Mouse (Mus musculus): ENCODE results near the gene Pim1.
A peak's percentile ranks its signal among the peaks of the same experiment; 100 is the strongest.
"Not testable (repeated sequence)": the region's sequence is repeated elsewhere in the genome, so short reads cannot be mapped to it uniquely, and the experiment has no call there.

Pim1 gene

GRCm38 (mm10) chr17:29490713-29491581 is at the start of gene Pim1:
TSS of gene Pim1 (plus strand) at chr17:29490753.
- no peaks in the 10 kb centered on the region for H3K27me3 ChIP-seq (ENCODE audit: control insufficient read depth, insufficient read depth, low read length, poor library complexity, severe bottlenecking)
- DNase-seq (ENCODE audit: low read depth, low spot score), result peak; percentile 66
- H3K36me3 ChIP-seq (ENCODE audit: control insufficient read depth, insufficient read depth, low read length, poor library complexity, severe bottlenecking), result peaks cover 9% of the 10 kb centered on the region; the same call in 1 of the 2 replicates

GRCm38 (mm10) chr17:29441562-29441961 is 49.0 kb upstream of the Pim1 start:
- DNase-seq (ENCODE audit: low read depth, low spot score), result no peak
- Histone ChIP-seq H3K36me3 (ENCODE audit: control insufficient read depth, insufficient read depth, low read length, poor library complexity, severe bottlenecking) (no peaks in the 10 kb centered on the region), H3K27me3 (ENCODE audit: control insufficient read depth, insufficient read depth, low read length, poor library complexity, severe bottlenecking) (no peaks in the 10 kb centered on the region)

- H3K36me3 ChIP-seq (ENCODE audit: control insufficient read depth, insufficient read depth, low read length, poor library complexity, severe bottlenecking), result no peaks in the 10 kb centered on the region
- no peaks in the 10 kb centered on the region for H3K27me3 ChIP-seq (ENCODE audit: control insufficient read depth, insufficient read depth, low read length, poor library complexity, severe bottlenecking)
Observed at GRCm38 (mm10) chr17:29442131-29442557, 48.4 kb upstream of the Pim1 start.

GRCm38 (mm10) chr17:29443724-29444123 is 46.8 kb upstream of the Pim1 start:
- Histone ChIP-seq H3K36me3 (ENCODE audit: control insufficient read depth, insufficient read depth, low read length, poor library complexity, severe bottlenecking) (no peaks in the 10 kb centered on the region), H3K27me3 (ENCODE audit: control insufficient read depth, insufficient read depth, low read length, poor library complexity, severe bottlenecking) (no peaks in the 10 kb centered on the region)
- DNase-seq (ENCODE audit: low read depth, low spot score), result no peak

More at GRCm38 (mm10) chr17:29442131-29442557, 48.4 kb upstream of the Pim1 start:
- no peak for DNase-seq (ENCODE audit: low read depth, low spot score)

GRCm38 (mm10) chr17:29445072-29445471 is 45.5 kb upstream of the Pim1 start:
- no peak for DNase-seq (ENCODE audit: low read depth, low spot score)
- H3K27me3 ChIP-seq (ENCODE audit: control insufficient read depth, insufficient read depth, low read length, poor library complexity, severe bottlenecking), result no peaks in the 10 kb centered on the region
- H3K36me3 ChIP-seq (ENCODE audit: control insufficient read depth, insufficient read depth, low read length, poor library complexity, severe bottlenecking), result no peaks in the 10 kb centered on the region

GRCm38 (mm10) chr17:29447323-29447722 is 43.2 kb upstream of the Pim1 start:
- no peaks in the 10 kb centered on the region for H3K27me3 ChIP-seq (ENCODE audit: control insufficient read depth, insufficient read depth, low read length, poor library complexity, severe bottlenecking)
- H3K36me3 ChIP-seq (ENCODE audit: control insufficient read depth, insufficient read depth, low read length, poor library complexity, severe bottlenecking), result no peaks in the 10 kb centered on the region
- DNase-seq (ENCODE audit: low read depth, low spot score), result no peak

GRCm38 (mm10) chr17:29448055-29448454 is 42.5 kb upstream of the Pim1 start:
- Histone ChIP-seq H3K27me3 (ENCODE audit: control insufficient read depth, insufficient read depth, low read length, poor library complexity, severe bottlenecking) (no peaks in the 10 kb centered on the region), H3K36me3 (ENCODE audit: control insufficient read depth, insufficient read depth, low read length, poor library complexity, severe bottlenecking) (no peaks in the 10 kb centered on the region)
- DNase-seq (ENCODE audit: low read depth, low spot score), result no peak

GRCm38 (mm10) chr17:29448561-29448960 is 42.0 kb upstream of the Pim1 start:
- Histone ChIP-seq H3K27me3 (ENCODE audit: control insufficient read depth, insufficient read depth, low read length, poor library complexity, severe bottlenecking) (no peaks in the 10 kb centered on the region), H3K36me3 (ENCODE audit: control insufficient read depth, insufficient read depth, low read length, poor library complexity, severe bottlenecking) (no peaks in the 10 kb centered on the region)
- DNase-seq (ENCODE audit: low read depth, low spot score), result no peak

- Histone ChIP-seq H3K27me3 (ENCODE audit: control insufficient read depth, insufficient read depth, low read length, poor library complexity, severe bottlenecking) (no peaks in the 10 kb centered on the region), H3K36me3 (ENCODE audit: control insufficient read depth, insufficient read depth, low read length, poor library complexity, severe bottlenecking) (no peaks in the 10 kb centered on the region)
- DNase-seq (ENCODE audit: low read depth, low spot score), result no peak
Observed at GRCm38 (mm10) chr17:29450899-29451840, 39.4 kb upstream of the Pim1 start.

- no peaks in the 10 kb centered on the region for H3K36me3 ChIP-seq (ENCODE audit: control insufficient read depth, insufficient read depth, low read length, poor library complexity, severe bottlenecking)
- H3K27me3 ChIP-seq (ENCODE audit: control insufficient read depth, insufficient read depth, low read length, poor library complexity, severe bottlenecking), result no peaks in the 10 kb centered on the region
- no peak for DNase-seq (ENCODE audit: low read depth, low spot score)
Observed at GRCm38 (mm10) chr17:29451841-29452210, 38.7 kb upstream of the Pim1 start.

GRCm38 (mm10) chr17:29454119-29454518 is 36.4 kb upstream of the Pim1 start:
- not testable (repeated sequence) for H3K36me3 ChIP-seq (ENCODE audit: control insufficient read depth, insufficient read depth, low read length, poor library complexity, severe bottlenecking); DNase-seq (ENCODE audit: low read depth, low spot score); H3K27me3 ChIP-seq (ENCODE audit: control insufficient read depth, insufficient read depth, low read length, poor library complexity, severe bottlenecking)

- no peaks in the 10 kb centered on the region for H3K27me3 ChIP-seq (ENCODE audit: control insufficient read depth, insufficient read depth, low read length, poor library complexity, severe bottlenecking)
- DNase-seq (ENCODE audit: low read depth, low spot score), result no peak
- H3K36me3 ChIP-seq (ENCODE audit: control insufficient read depth, insufficient read depth, low read length, poor library complexity, severe bottlenecking), result no peaks in the 10 kb centered on the region
Observed at GRCm38 (mm10) chr17:29455411-29456120, 35.0 kb upstream of the Pim1 start.

GRCm38 (mm10) chr17:29456476-29456875 is 34.1 kb upstream of the Pim1 start:
- no peak for DNase-seq (ENCODE audit: low read depth, low spot score)
- Histone ChIP-seq H3K27me3 (ENCODE audit: control insufficient read depth, insufficient read depth, low read length, poor library complexity, severe bottlenecking) (no peaks in the 10 kb centered on the region), H3K36me3 (ENCODE audit: control insufficient read depth, insufficient read depth, low read length, poor library complexity, severe bottlenecking) (no peaks in the 10 kb centered on the region)

GRCm38 (mm10) chr17:29456926-29457325 is 33.6 kb upstream of the Pim1 start:
- no peak for DNase-seq (ENCODE audit: low read depth, low spot score)
- H3K36me3 ChIP-seq (ENCODE audit: control insufficient read depth, insufficient read depth, low read length, poor library complexity, severe bottlenecking), result no peaks in the 10 kb centered on the region
- no peaks in the 10 kb centered on the region for H3K27me3 ChIP-seq (ENCODE audit: control insufficient read depth, insufficient read depth, low read length, poor library complexity, severe bottlenecking)

Measured in splenic B cell, adult 2 months (primary cell).